Mouse (Mus musculus) heart, embryonic 14.5 days (tissue): ENCODE results near the gene Degs1. TPM values are rescaled to one million over a fixed set of nuclear protein-coding genes. Genes with fewer than 3 reads are reported as not detected.
"Not testable (repeated sequence)": the region's sequence is repeated elsewhere in the genome, so short reads cannot be mapped to it uniquely, and the experiment has no call there.

Experiments used
- ATAC-seq: fragments of 200-750 bp; cut with Nextera tagmentation; 2 replicates; pipeline ENCODE4 v1.8.0; 2017; ENCODE audit warnings: low read depth, moderate TSS enrichment; ENCODE audit not compliant: insufficient number of reproducible peaks, insufficient read depth, low FRiP score
- H3K27ac ChIP-seq, 2 experiments: fragments of 200-500 bp in 1 of 2; fragments of 300-500 bp in 1 of 2; sonication (generic) in 1 of 2; replicated peaks in 1 of 2; 2 replicates each; pipeline ENCODE4 v1.5.1; 2012 to 2014; ENCODE audit warnings: low read depth in 2 of 2, low read length in 2 of 2, control low read depth in 1 of 2, mild to moderate bottlenecking in 1 of 2, mixed read lengths in 1 of 2; ENCODE audit not compliant: control insufficient read depth in 1 of 2, insufficient read depth in 1 of 2
- H3K27me3 ChIP-seq: fragments of 300-500 bp; sonication (generic); 2 replicates; pipeline ENCODE4 v1.6.1; 2014; ENCODE audit warnings: mild to moderate bottlenecking, low read length, control low read depth; ENCODE audit not compliant: control insufficient read depth, insufficient read depth
- H3K36me3 ChIP-seq: fragments of 300-500 bp; sonication (generic); 2 replicates; pipeline ENCODE4 v1.6.1; 2014; ENCODE audit warnings: mild to moderate bottlenecking, control low read depth, low read length, mixed read lengths; ENCODE audit not compliant: control insufficient read depth, insufficient read depth
- H3K4me1 ChIP-seq, 2 experiments: fragments of 200-500 bp in 1 of 2; fragments of 300-500 bp in 1 of 2; sonication (generic) in 1 of 2; 2 replicates each; pipeline ENCODE4 v1.6.1; 2012 to 2014; ENCODE audit warnings: low read length in 2 of 2, control low read depth in 1 of 2, mixed read lengths in 1 of 2; ENCODE audit not compliant: control insufficient read depth in 2 of 2, insufficient read depth in 2 of 2
- H3K4me2 ChIP-seq: fragments of 300-500 bp; sonication (generic); 2 replicates; pipeline ENCODE4 v1.6.1; 2014; ENCODE audit warnings: mild to moderate bottlenecking, low read length
- H3K4me3 ChIP-seq, 2 experiments: fragments of 200-500 bp in 1 of 2; fragments of 300-500 bp in 1 of 2; sonication (generic) in 1 of 2; 2 replicates each; pipeline ENCODE4 v1.5.1; 2012 to 2014; ENCODE audit warnings: low read length in 2 of 2, mild to moderate bottlenecking in 2 of 2, control low read depth in 1 of 2, low read depth in 1 of 2, moderate library complexity in 1 of 2; ENCODE audit not compliant: control insufficient read depth in 1 of 2, insufficient read depth in 1 of 2
- H3K9ac ChIP-seq: fragments of 300-500 bp; sonication (generic); 2 replicates; pipeline ENCODE4 v1.6.1; 2014; ENCODE audit warnings: mild to moderate bottlenecking, low read length
- H3K9me3 ChIP-seq: fragments of 300-500 bp; sonication (generic); 2 replicates; pipeline ENCODE4 v1.6.1; 2016; ENCODE audit warnings: low read length, control low read depth; ENCODE audit not compliant: control insufficient read depth
- WGBS: fragments of 180-500 bp; shearing (Covaris S2); extraction: QIAGEN DNeasy Blood & Tissue Kit; methylation state at CpG from one replicate; pipeline ENCODE4 v1.1.7; 2014; 5-methylcytosine and 5-hydroxymethylcytosine counted together
- polyA plus RNA-seq: library from polyadenylated mRNA; unstranded; fragments of >200 nt; fragmentation: Nextera tagmentation; extraction: Ambion mirVana; gene quantifications from 2 replicates; pipeline ENCODE4 v1.2.1, GENCODE M21; 2014

Degs1 gene
- polyA plus RNA-seq, 1 experiment from 2014 or later: 195 TPM

GRCm38 (mm10) chr1:182292291-182292690, 9.7 kb upstream of the Degs1 start:
- no peak overlapping the region for H3K4me2 ChIP-seq
- no peaks in the 10 kb centered on the region for H3K27me3 ChIP-seq
- H3K36me3 ChIP-seq: no peaks in the 10 kb centered on the region
- no peak overlapping the region for H3K27ac ChIP-seq
- peaks cover 2 to 4% of the 10 kb centered on the region in 2 experiments; a peak in 2 of 4 replicates for H3K4me1 ChIP-seq
- 53% methylated on average over 4 of the region's 4 CpGs for WGBS
- no peak overlapping the region for H3K9ac ChIP-seq
- no peak overlapping the region for H3K4me3 ChIP-seq
- no peaks in the 10 kb centered on the region for H3K9me3 ChIP-seq
- no peak for ATAC-seq

- H3K36me3 ChIP-seq, H3K4me1 ChIP-seq, H3K27me3 ChIP-seq, H3K4me3 ChIP-seq, H3K4me2 ChIP-seq, H3K27ac ChIP-seq, H3K9ac ChIP-seq, ATAC-seq, H3K9me3 ChIP-seq: not testable (repeated sequence)
- WGBS: 87% methylated on average over 3 of the region's 3 CpGs
Measured at GRCm38 (mm10) chr1:182290741-182291140, 8.1 kb upstream of the Degs1 start.

- Histone ChIP-seq H3K27ac (no peak overlapping the region), H3K9ac (no peak overlapping the region), H3K4me1 (peaks cover 2 to 4% of the 10 kb centered on the region in 2 experiments; a peak in 2 of 4 replicates), H3K9me3 (no peaks in the 10 kb centered on the region), H3K4me3 (no peak overlapping the region), H3K27me3 (no peaks in the 10 kb centered on the region), H3K36me3 (no peaks in the 10 kb centered on the region), H3K4me2 (no peak overlapping the region)
- ATAC-seq: no peak
- WGBS: 63% methylated on average over 2 of the region's 2 CpGs
Measured at GRCm38 (mm10) chr1:182289781-182290180, 7.2 kb upstream of the Degs1 start.

- Histone ChIP-seq H3K36me3 (no peaks in the 10 kb centered on the region), H3K9me3 (no peaks in the 10 kb centered on the region), H3K9ac (no peak overlapping the region), H3K27ac (no peak overlapping the region), H3K27me3 (no peaks in the 10 kb centered on the region), H3K4me1 (peaks cover 2 to 4% of the 10 kb centered on the region in 2 experiments; a peak in 2 of 4 replicates), H3K4me3 (no peak overlapping the region), H3K4me2 (no peak overlapping the region)
- no peak for ATAC-seq
- 61% methylated on average over 2 of the region's 2 CpGs for WGBS
Measured at GRCm38 (mm10) chr1:182288601-182289000, 6.0 kb upstream of the Degs1 start.

GRCm38 (mm10) chr1:182287781-182288180, 5.2 kb upstream of the Degs1 start:
- no peak overlapping the region for H3K27ac ChIP-seq
- no peaks in the 10 kb centered on the region for H3K9me3 ChIP-seq
- no peaks in the 10 kb centered on the region for H3K27me3 ChIP-seq
- H3K36me3 ChIP-seq: no peaks in the 10 kb centered on the region
- H3K4me2 ChIP-seq: no peak overlapping the region
- H3K4me3 ChIP-seq: no peak overlapping the region
- 57% methylated on average over 7 of the region's 7 CpGs for WGBS
- H3K9ac ChIP-seq: no peak overlapping the region
- ATAC-seq: no peak
- H3K4me1 ChIP-seq: peaks cover 2 to 10% of the 10 kb centered on the region in 2 experiments; a peak in 3 of 4 replicates

GRCm38 (mm10) chr1:182284795-182285194, 2.2 kb upstream of the Degs1 start:
- no peak overlapping the region for H3K4me2 ChIP-seq
- no peak overlapping the region for H3K9ac ChIP-seq
- no peaks in the 10 kb centered on the region for H3K9me3 ChIP-seq
- WGBS: 91% methylated on average over 2 of the region's 2 CpGs
- H3K4me3 ChIP-seq: no peak overlapping the region
- H3K36me3 ChIP-seq: no peaks in the 10 kb centered on the region
- no peak overlapping the region for H3K27ac ChIP-seq
- ATAC-seq: no peak
- H3K4me1 ChIP-seq: peaks cover 5 to 16% of the 10 kb centered on the region in 2 experiments
- no peaks in the 10 kb centered on the region for H3K27me3 ChIP-seq

GRCm38 (mm10) chr1:182283231-182283630, 627 bp upstream of the Degs1 start:
- Histone ChIP-seq H3K4me1 (peaks cover 5 to 17% of the 10 kb centered on the region in 2 experiments), H3K9ac (peak overlapping the region; percentile 94), H3K36me3 (peaks cover 12% of the 10 kb centered on the region), H3K9me3 (no peaks in the 10 kb centered on the region), H3K4me2 (peak overlapping the region; percentile 72), H3K27ac (no peak overlapping the region), H3K27me3 (no peaks in the 10 kb centered on the region), H3K4me3 (peak overlapping the region in 1 of 2 experiments; percentile 85; a peak in 1 of 4 replicates)
- ATAC-seq: no peak
- WGBS: 39% methylated on average over 7 of the region's 7 CpGs

- Histone ChIP-seq H3K4me1 (peaks cover 5 to 17% of the 10 kb centered on the region in 2 experiments), H3K4me2 (peak overlapping the region; percentile 72), H3K27me3 (no peaks in the 10 kb centered on the region), H3K4me3 (peak overlapping the region; percentile 39 to 85), H3K9ac (peak overlapping the region; percentile 94), H3K36me3 (peaks cover 32% of the 10 kb centered on the region), H3K27ac (peak overlapping the region; percentile 57 to 93), H3K9me3 (no peaks in the 10 kb centered on the region)
- 5% methylated on average over 9 of the region's 9 CpGs for WGBS
- ATAC-seq: no peak
Measured at GRCm38 (mm10) chr1:182281251-182281711, 1.3 kb downstream of the Degs1 start.
